In genomic region chr3:87906981-87907857, GRCm38 (mm10) we compare ENCODE assay signal across 8 mouse cellular contexts. TPM values are rescaled to one million over a fixed set of nuclear protein-coding genes. Genes with fewer than 3 reads are reported as not detected.
DNase-seq lines count a peak whose midpoint lies in the region; ATAC-seq lines count a peak whose summit lies in the region.

No protein-coding gene starts in this region.

- no peaks in the 10 kb centered on the region for H3K36me3 ChIP-seq in neural tube, embryonic 11.5 days (ENCODE audit: control insufficient read depth, insufficient read depth, low read length)
- H3K36me3 ChIP-seq in forebrain, embryonic 12.5 days (replicated peaks): no peaks in the 10 kb centered on the region
- H3K36me3 ChIP-seq in hindbrain, embryonic 16.5 days (ENCODE audit: control insufficient read depth, insufficient read depth, low read length): no peaks in the 10 kb centered on the region
- H3K36me3 ChIP-seq in liver, embryonic 13.5 days: peaks cover 30% of the 10 kb centered on the region
- H3K36me3 ChIP-seq in neural tube, embryonic 15.5 days: no peaks in the 10 kb centered on the region

- peak overlapping the region; percentile 97 for H3K9ac ChIP-seq in neural tube, embryonic 11.5 days (ENCODE audit: low read length)
- peak overlapping the region; percentile 98 for H3K9ac ChIP-seq in forebrain, embryonic 12.5 days
- H3K9ac ChIP-seq in hindbrain, embryonic 16.5 days (ENCODE audit: low read depth, low read length): peak overlapping the region; percentile 90
- H3K9ac ChIP-seq in liver, embryonic 13.5 days: peak overlapping the region; percentile 100
- peak overlapping the region; percentile 91 for H3K9ac ChIP-seq in neural tube, embryonic 15.5 days (replicated peaks)

- H3K27me3 ChIP-seq in neural tube, embryonic 11.5 days (ENCODE audit: control insufficient read depth, insufficient read depth, low read length): no peaks in the 10 kb centered on the region
- H3K27me3 ChIP-seq in forebrain, embryonic 12.5 days: no peaks in the 10 kb centered on the region
- no peaks in the 10 kb centered on the region for H3K27me3 ChIP-seq in hindbrain, embryonic 16.5 days (replicated peaks; ENCODE audit: control insufficient read depth, insufficient read depth, low read length)
- H3K27me3 ChIP-seq in liver, embryonic 13.5 days: no peaks in the 10 kb centered on the region
- no peaks in the 10 kb centered on the region for H3K27me3 ChIP-seq in neural tube, embryonic 15.5 days (replicated peaks)

- H3K4me1 ChIP-seq in neural tube, embryonic 11.5 days (ENCODE audit: control insufficient read depth, insufficient read depth, low read length): peaks cover 20% of the 10 kb centered on the region
- H3K4me1 ChIP-seq in forebrain, embryonic 12.5 days: peaks cover 44% of the 10 kb centered on the region
- H3K4me1 ChIP-seq in hindbrain, embryonic 16.5 days (ENCODE audit: control insufficient read depth, insufficient read depth, low read depth, low read length): peaks cover 32% of the 10 kb centered on the region
- H3K4me1 ChIP-seq in liver, embryonic 13.5 days (replicated peaks): peaks cover 72% of the 10 kb centered on the region
- peaks cover 46% of the 10 kb centered on the region for H3K4me1 ChIP-seq in neural tube, embryonic 15.5 days

- H3K9me3 ChIP-seq in neural tube, embryonic 11.5 days (ENCODE audit: control insufficient read depth, low read length): no peaks in the 10 kb centered on the region
- no peaks in the 10 kb centered on the region for H3K9me3 ChIP-seq in forebrain, embryonic 12.5 days
- no peaks in the 10 kb centered on the region for H3K9me3 ChIP-seq in hindbrain, embryonic 16.5 days (ENCODE audit: control insufficient read depth, low read length)
- no peaks in the 10 kb centered on the region for H3K9me3 ChIP-seq in liver, embryonic 13.5 days (replicated peaks)
- H3K9me3 ChIP-seq in neural tube, embryonic 15.5 days (replicated peaks): no peaks in the 10 kb centered on the region

- H3K27ac ChIP-seq in neural tube, embryonic 11.5 days (ENCODE audit: low read depth, low read length): peak overlapping the region; percentile 84; the same call in 1 of the 2 replicates
- peak overlapping the region; percentile 97 for H3K27ac ChIP-seq in forebrain, embryonic 12.5 days
- H3K27ac ChIP-seq in hindbrain, embryonic 16.5 days (ENCODE audit: low read depth, low read length): peak overlapping the region; percentile 94
- H3K27ac ChIP-seq in liver, embryonic 13.5 days: peak overlapping the region; percentile 95
- peak overlapping the region; percentile 96 for H3K27ac ChIP-seq in neural tube, embryonic 15.5 days (replicated peaks)

- WGBS in neural tube, embryonic 11.5 days: 1% methylated on average over 27 of the region's 27 CpGs
- under 1% methylated on average over 26 of the region's 27 CpGs for WGBS in forebrain, embryonic 12.5 days
- under 1% methylated on average over 24 of the region's 27 CpGs for WGBS in hindbrain, embryonic 16.5 days
- under 1% methylated on average over 27 of the region's 27 CpGs for WGBS in liver, embryonic 13.5 days (ENCODE audit: insufficient replicate concordance)
- WGBS in neural tube, embryonic 15.5 days: under 1% methylated on average over 27 of the region's 27 CpGs

- peak; percentile 56 for DNase-seq in neural tube, embryonic 11.5 days (ENCODE audit: low spot score)
- DNase-seq in neural tube, embryonic 10.5 days (ENCODE audit: extremely low spot score, low spot score): no peak
- DNase-seq in adrenal gland, postnatal 25 days: peak; percentile 39
- peak; percentile 53 for DNase-seq in liver, embryonic 13.5 days
- no peak for DNase-seq in natural killer cell, adult 2 months (ENCODE audit: low spot score in 2 of 2)

- ATAC-seq in neural tube, embryonic 11.5 days (ENCODE audit: insufficient read depth, low FRiP score, low TSS enrichment): no peak
- no peak for ATAC-seq in forebrain, embryonic 12.5 days (ENCODE audit: low FRiP score)
- ATAC-seq in hindbrain, embryonic 16.5 days: no peak
- peak; percentile 14 for ATAC-seq in liver, embryonic 13.5 days (ENCODE audit: low read depth)
- no peak for ATAC-seq in neural tube, embryonic 15.5 days (ENCODE audit: low FRiP score)

- H3K4me2 ChIP-seq in neural tube, embryonic 11.5 days (ENCODE audit: low read depth): peak overlapping the region; percentile 89
- H3K4me2 ChIP-seq in forebrain, embryonic 12.5 days: peak overlapping the region; percentile 95
- peak overlapping the region; percentile 96 for H3K4me2 ChIP-seq in hindbrain, embryonic 16.5 days (ENCODE audit: low read length)
- peak overlapping the region; percentile 95 for H3K4me2 ChIP-seq in liver, embryonic 13.5 days
- H3K4me2 ChIP-seq in neural tube, embryonic 15.5 days: peak overlapping the region; percentile 96

- H3K4me3 ChIP-seq in neural tube, embryonic 11.5 days (ENCODE audit: low read depth, low read length): peak overlapping the region; percentile 98
- peak overlapping the region; percentile 96 for H3K4me3 ChIP-seq in forebrain, embryonic 12.5 days (replicated peaks)
- peak overlapping the region; percentile 95 for H3K4me3 ChIP-seq in hindbrain, embryonic 16.5 days (ENCODE audit: low read length)
- peak overlapping the region; percentile 99 for H3K4me3 ChIP-seq in liver, embryonic 13.5 days (replicated peaks)
- peak overlapping the region; percentile 97 for H3K4me3 ChIP-seq in neural tube, embryonic 15.5 days (replicated peaks)

RNA-seq across cellular contexts. Expression of gene Hdgf, which starts 1.1 kb away (rescaled TPM):
- polyA plus RNA-seq in neural tube, embryonic 11.5 days (2014; fragmentation: Nextera tagmentation; extraction: Ambion mirVana): 256 and 261 TPM in 2 replicates
- 173 and 198 TPM in 2 replicates for total RNA-seq in adrenal gland, postnatal 25 days (2021)
- polyA plus RNA-seq in forebrain, embryonic 12.5 days (2016; fragmentation: Nextera tagmentation; extraction: Ambion mirVana): 251 and 295 TPM in 2 replicates
- 79.7 and 110 TPM in 2 replicates for polyA plus RNA-seq in hindbrain, embryonic 16.5 days (2015; fragmentation: Nextera tagmentation; extraction: Ambion mirVana)
- polyA plus RNA-seq in liver, embryonic 13.5 days (2015; fragmentation: Nextera tagmentation; extraction: Ambion mirVana): 263 and 283 TPM in 2 replicates
- 137 and 160 TPM in 2 replicates for polyA plus RNA-seq in neural tube, embryonic 15.5 days (2015; fragmentation: Nextera tagmentation; extraction: Ambion mirVana)

RNA-seq across cellular contexts. Expression of gene Mrpl24, which starts 12.1 kb away (rescaled TPM):
- polyA plus RNA-seq in neural tube, embryonic 11.5 days (2014; fragmentation: Nextera tagmentation; extraction: Ambion mirVana): 76.1 and 79.2 TPM in 2 replicates
- 113 and 156 TPM in 2 replicates for total RNA-seq in adrenal gland, postnatal 25 days (2021)
- polyA plus RNA-seq in forebrain, embryonic 12.5 days (2016; fragmentation: Nextera tagmentation; extraction: Ambion mirVana): 75.8 and 86.1 TPM in 2 replicates
- polyA plus RNA-seq in hindbrain, embryonic 16.5 days (2015; fragmentation: Nextera tagmentation; extraction: Ambion mirVana): 48.3 and 49.1 TPM in 2 replicates
- 48.7 and 56.5 TPM in 2 replicates for polyA plus RNA-seq in liver, embryonic 13.5 days (2015; fragmentation: Nextera tagmentation; extraction: Ambion mirVana)
- polyA plus RNA-seq in neural tube, embryonic 15.5 days (2015; fragmentation: Nextera tagmentation; extraction: Ambion mirVana): 51.0 and 59.5 TPM in 2 replicates

RNA-seq across cellular contexts. Expression of gene Prcc, which starts 21.8 kb away (rescaled TPM):
- 17.8 and 20.3 TPM in 2 replicates for polyA plus RNA-seq in neural tube, embryonic 11.5 days (2014; fragmentation: Nextera tagmentation; extraction: Ambion mirVana)
- 55.3 and 56.1 TPM in 2 replicates for total RNA-seq in adrenal gland, postnatal 25 days (2021)
- 15.8 and 15.9 TPM in 2 replicates for polyA plus RNA-seq in forebrain, embryonic 12.5 days (2016; fragmentation: Nextera tagmentation; extraction: Ambion mirVana)
- polyA plus RNA-seq in hindbrain, embryonic 16.5 days (2015; fragmentation: Nextera tagmentation; extraction: Ambion mirVana): 13.9 and 15.9 TPM in 2 replicates
- polyA plus RNA-seq in liver, embryonic 13.5 days (2015; fragmentation: Nextera tagmentation; extraction: Ambion mirVana): 7.9 and 9.2 TPM in 2 replicates
- polyA plus RNA-seq in neural tube, embryonic 15.5 days (2015; fragmentation: Nextera tagmentation; extraction: Ambion mirVana): 16.2 and 17.5 TPM in 2 replicates

RNA-seq across cellular contexts. Expression of gene Isg20l2, which starts 22.9 kb away (rescaled TPM):
- polyA plus RNA-seq in neural tube, embryonic 11.5 days (2014; fragmentation: Nextera tagmentation; extraction: Ambion mirVana): 52.3 and 53.9 TPM in 2 replicates
- total RNA-seq in adrenal gland, postnatal 25 days (2021): 22.7 and 22.8 TPM in 2 replicates
- polyA plus RNA-seq in forebrain, embryonic 12.5 days (2016; fragmentation: Nextera tagmentation; extraction: Ambion mirVana): 80.5 and 88.2 TPM in 2 replicates
- 22.7 and 28.9 TPM in 2 replicates for polyA plus RNA-seq in hindbrain, embryonic 16.5 days (2015; fragmentation: Nextera tagmentation; extraction: Ambion mirVana)
- polyA plus RNA-seq in liver, embryonic 13.5 days (2015; fragmentation: Nextera tagmentation; extraction: Ambion mirVana): 31.1 and 38.3 TPM in 2 replicates
- polyA plus RNA-seq in neural tube, embryonic 15.5 days (2015; fragmentation: Nextera tagmentation; extraction: Ambion mirVana): 21.6 and 31.7 TPM in 2 replicates

RNA-seq across cellular contexts. Expression of gene Rrnad1, which starts 23.3 kb away (rescaled TPM):
- polyA plus RNA-seq in neural tube, embryonic 11.5 days (2014; fragmentation: Nextera tagmentation; extraction: Ambion mirVana): 14.5 and 16.9 TPM in 2 replicates
- total RNA-seq in adrenal gland, postnatal 25 days (2021): 17.9 and 24.1 TPM in 2 replicates
- polyA plus RNA-seq in forebrain, embryonic 12.5 days (2016; fragmentation: Nextera tagmentation; extraction: Ambion mirVana): 20.5 and 23.7 TPM in 2 replicates
- polyA plus RNA-seq in hindbrain, embryonic 16.5 days (2015; fragmentation: Nextera tagmentation; extraction: Ambion mirVana): 20.5 and 24.8 TPM in 2 replicates
- polyA plus RNA-seq in liver, embryonic 13.5 days (2015; fragmentation: Nextera tagmentation; extraction: Ambion mirVana): 6.1 and 6.6 TPM in 2 replicates
- polyA plus RNA-seq in neural tube, embryonic 15.5 days (2015; fragmentation: Nextera tagmentation; extraction: Ambion mirVana): 19.3 and 19.7 TPM in 2 replicates

Comparison
In these comparisons a context has a peak if more than half of its experiments do, and no peak if none do; other contexts are left out.
1. DNase-seq: peak in neural tube, embryonic 11.5 days (single experiment), adrenal gland, postnatal 25 days (single experiment) and liver, embryonic 13.5 days (single experiment); none in neural tube, embryonic 10.5 days (single experiment) and natural killer cell, adult 2 months (0 of 2).
2. Peak in every context shown above with its lines, with median percentiles within 50 percentile points of each other: H3K27ac ChIP-seq, H3K4me2 ChIP-seq, H3K4me3 ChIP-seq and H3K9ac ChIP-seq.